In the genomic region with DNA sequence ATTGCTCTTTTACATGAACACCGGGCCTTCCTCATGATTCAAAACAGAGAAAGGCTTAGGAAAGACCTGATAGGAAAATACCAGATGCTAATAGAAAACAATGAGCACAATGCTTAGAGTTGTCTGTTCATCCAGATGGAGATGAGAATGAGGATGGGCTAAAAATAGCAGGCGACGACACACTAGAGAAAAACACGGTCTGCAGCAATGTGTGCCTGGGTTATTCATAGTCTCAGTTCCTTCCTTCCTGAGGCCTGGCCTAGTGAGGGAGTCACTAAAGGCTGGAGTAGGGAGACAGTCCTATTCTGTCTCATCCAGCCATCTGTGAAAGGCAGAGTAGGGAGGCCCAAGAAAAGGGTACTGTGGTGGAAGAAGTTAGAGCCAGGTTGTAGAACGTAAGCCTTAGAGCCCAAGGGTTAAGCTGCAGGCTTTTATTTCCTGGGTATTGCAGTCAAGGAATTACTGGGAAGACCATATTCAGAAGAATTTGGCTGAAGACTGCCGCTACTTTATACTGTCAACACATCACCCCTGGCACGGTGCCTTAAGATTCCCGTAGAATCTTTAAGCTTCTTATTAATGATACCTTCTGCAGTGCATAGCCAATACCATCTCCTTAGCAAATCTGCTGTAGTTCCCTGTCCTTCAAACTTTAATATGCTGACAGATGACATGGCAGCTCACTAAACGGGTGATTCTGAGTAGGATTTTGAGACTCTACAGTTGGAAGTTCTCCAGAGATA, we compare ENCODE assay signal across 8 mouse cellular contexts. TPM values are rescaled to one million over a fixed set of nuclear protein-coding genes. Genes with fewer than 3 reads are reported as not detected.
DNase-seq lines count a peak whose midpoint lies in the region; ATAC-seq lines count a peak whose summit lies in the region.

No protein-coding gene starts in this region.

- whole genome bisulfite sequencing in embryonic facial prominence, embryonic 13.5 days: 57% methylated on average over 9 of the region's 9 CpGs
- 22% methylated on average over 9 of the region's 9 CpGs for WGBS in heart, embryonic 14.5 days
- WGBS in midbrain, embryonic 12.5 days: 83% methylated on average over 9 of the region's 9 CpGs

- peak overlapping the region; percentile 83 for H3K27ac ChIP-seq in embryonic facial prominence, embryonic 13.5 days
- peak overlapping the region; percentile 75 to 77 for H3K27ac ChIP-seq in heart, embryonic 14.5 days (replicated peaks in 1 of 2; ENCODE audit: control insufficient read depth in 1 of 2, insufficient read depth in 1 of 2, low read depth in 2 of 2, low read length in 2 of 2)
- H3K27ac ChIP-seq in midbrain, embryonic 12.5 days (replicated peaks): peak overlapping the region; percentile 91

- H3K4me3 ChIP-seq in embryonic facial prominence, embryonic 13.5 days: no peak overlapping the region
- H3K4me3 ChIP-seq in heart, embryonic 14.5 days (ENCODE audit: control insufficient read depth in 1 of 2, insufficient read depth in 1 of 2, low read depth in 1 of 2, low read length in 2 of 2): no peak overlapping the region
- H3K4me3 ChIP-seq in midbrain, embryonic 12.5 days: no peak overlapping the region

- no peaks in the 10 kb centered on the region for H3K36me3 ChIP-seq in embryonic facial prominence, embryonic 13.5 days
- H3K36me3 ChIP-seq in heart, embryonic 14.5 days (ENCODE audit: control insufficient read depth, insufficient read depth, low read length): no peaks in the 10 kb centered on the region
- peaks cover 9% of the 10 kb centered on the region; the same call in 1 of the 2 replicates for H3K36me3 ChIP-seq in midbrain, embryonic 12.5 days

- H3K9ac ChIP-seq in embryonic facial prominence, embryonic 13.5 days: no peak overlapping the region
- peak overlapping the region; percentile 34; the same call in 1 of the 2 replicates for H3K9ac ChIP-seq in heart, embryonic 14.5 days (ENCODE audit: low read length)
- no peak overlapping the region for H3K9ac ChIP-seq in midbrain, embryonic 12.5 days (replicated peaks)

- H3K4me1 ChIP-seq in embryonic facial prominence, embryonic 13.5 days: peaks cover 49% of the 10 kb centered on the region
- H3K4me1 ChIP-seq in heart, embryonic 14.5 days (ENCODE audit: control insufficient read depth in 2 of 2, insufficient read depth in 2 of 2, low read length in 2 of 2): peaks cover 5 to 14% of the 10 kb centered on the region in 2 experiments; a peak in 3 of 4 replicates
- peaks cover 47% of the 10 kb centered on the region for H3K4me1 ChIP-seq in midbrain, embryonic 12.5 days

- no peaks in the 10 kb centered on the region for H3K27me3 ChIP-seq in embryonic facial prominence, embryonic 13.5 days
- no peaks in the 10 kb centered on the region for H3K27me3 ChIP-seq in heart, embryonic 14.5 days (ENCODE audit: control insufficient read depth, insufficient read depth, low read length)
- 0 out of 2 replicates have a peak, but pooled peaks cover 5% of the 10 kb centered on the region for H3K27me3 ChIP-seq in midbrain, embryonic 12.5 days

- no peak overlapping the region for H3K4me2 ChIP-seq in embryonic facial prominence, embryonic 13.5 days
- peak overlapping the region; percentile 14 for H3K4me2 ChIP-seq in heart, embryonic 14.5 days (ENCODE audit: low read length)
- no peak overlapping the region for H3K4me2 ChIP-seq in midbrain, embryonic 12.5 days (replicated peaks)

- H3K9me3 ChIP-seq in embryonic facial prominence, embryonic 13.5 days: 0 out of 2 replicates have a peak, but pooled peaks cover 4% of the 10 kb centered on the region
- peaks cover 8% of the 10 kb centered on the region for H3K9me3 ChIP-seq in heart, embryonic 14.5 days (ENCODE audit: control insufficient read depth, low read length)
- H3K9me3 ChIP-seq in midbrain, embryonic 12.5 days: peaks cover 10% of the 10 kb centered on the region

- DNase-seq in Muller cell, postnatal 12 days (ENCODE audit: inconsistent ontology term): peak; percentile 37
- peak; percentile 32 to 53 for DNase-seq in kidney, postnatal 36 days
- no peak for DNase-seq in adrenal gland, postnatal 36 days
- DNase-seq in spleen, adult 12 weeks (ENCODE audit: low spot score): no peak

- ATAC-seq in embryonic facial prominence, embryonic 13.5 days (ENCODE audit: insufficient number of reproducible peaks, insufficient read depth, low FRiP score, low TSS enrichment, low read depth): 0 out of 2 replicates have a peak, but pooled peaks have one; percentile 27
- peak; percentile 56; the same call in 1 of the 2 replicates for ATAC-seq in heart, embryonic 14.5 days (ENCODE audit: insufficient number of reproducible peaks, insufficient read depth, low FRiP score, low read depth)
- ATAC-seq in midbrain, embryonic 12.5 days (ENCODE audit: low FRiP score, low read depth): no peak
- no peak for ATAC-seq in monocyte, adult 5-6 weeks (replicated peaks; ENCODE audit: insufficient number of reproducible peaks, low FRiP score, low TSS enrichment, poor library complexity, severe bottlenecking)

RNA-seq across cellular contexts. Expression of gene Nepro, which starts 43.2 kb away (rescaled TPM):
- 9.9 and 10.0 TPM in 2 replicates for polyA plus RNA-seq in embryonic facial prominence, embryonic 13.5 days (2015; fragmentation: Nextera tagmentation; extraction: Ambion mirVana)
- 5.3 and 6.0 TPM in 2 replicates for polyA plus RNA-seq in heart, embryonic 14.5 days (2014; fragmentation: Nextera tagmentation; extraction: Ambion mirVana)
- polyA plus RNA-seq in midbrain, embryonic 12.5 days (2016; fragmentation: Nextera tagmentation; extraction: Ambion mirVana): 9.5 and 9.9 TPM in 2 replicates
- total RNA-seq in adrenal gland, postnatal 36 days (2021): 10 to 100 TPM; 11.0 to 12.6 TPM
- total RNA-seq in monocyte, adult 5-6 weeks (2017): 7.9 to 14.6 TPM (median 11.3 TPM) in 3 replicates

Comparison
In these comparisons a context has a peak if more than half of its experiments do, and no peak if none do; other contexts are left out.
1. DNase-seq: peak in Muller cell, postnatal 12 days (single experiment) and kidney, postnatal 36 days (2 of 2); none in adrenal gland, postnatal 36 days (0 of 2) and spleen, adult 12 weeks (single experiment).
2. ATAC-seq: peak in embryonic facial prominence, embryonic 13.5 days (single experiment) and heart, embryonic 14.5 days (single experiment); none in midbrain, embryonic 12.5 days (single experiment) and monocyte, adult 5-6 weeks (single experiment).
3. Peak in every context shown above with its lines, with median percentiles within 50 percentile points of each other: H3K27ac ChIP-seq.